25 mouse cellular contexts compared by ENCODE assay signal in genomic region chr15:68707306-68707705, GRCm38 (mm10).
DNase-seq lines count a peak whose midpoint lies in the region; ATAC-seq lines count a peak whose summit lies in the region.
"Had no signal": no experiment of that assay in that cellular context is flagged by ENCODE, and none has a peak within 500 bp of the region (broad histone marks: within the 10 kb centered on the region; RNA-seq: fewer than 3 reads in every experiment).

No protein-coding gene starts in this region.

- DNase-seq in embryo, embryonic 11 days, result no peak
- DNase-seq: adrenal gland, adult 2 months; adrenal gland, postnatal 14 days; cerebellum, adult 18-20 months; cerebellum, adult 9-10 months; gastrocnemius, postnatal 25 days; heart, adult 18-20 months; heart, postnatal 10 days; heart, postnatal 36 days; kidney, adult 11 months; kidney, adult 8-10 months had no signal

- H3K36me3 ChIP-seq in forebrain, embryonic 16.5 days (ENCODE audit: control insufficient read depth, insufficient read depth), result no peaks in the 10 kb centered on the region
- H3K36me3 ChIP-seq in forebrain, embryonic 12.5 days (replicated peaks), result no peaks in the 10 kb centered on the region
- no peaks in the 10 kb centered on the region for H3K36me3 ChIP-seq in hindbrain, embryonic 16.5 days (ENCODE audit: control insufficient read depth, insufficient read depth, low read length)
- no peaks in the 10 kb centered on the region for H3K36me3 ChIP-seq in hindbrain, embryonic 13.5 days
- H3K36me3 ChIP-seq in midbrain, embryonic 16.5 days (ENCODE audit: control insufficient read depth, insufficient read depth, low read length), result no peaks in the 10 kb centered on the region
- H3K36me3 ChIP-seq in midbrain, embryonic 13.5 days, result no peaks in the 10 kb centered on the region
- H3K36me3 ChIP-seq: embryonic facial prominence, embryonic 12.5 days; embryonic facial prominence, embryonic 15.5 days; heart, embryonic 12.5 days; heart, embryonic 15.5 days; hindbrain, embryonic 10.5 days; intestine, embryonic 15.5 days had no signal

- 72% methylated on average over 3 of the region's 3 CpGs for WGBS in forebrain, embryonic 16.5 days
- WGBS in forebrain, embryonic 12.5 days, result 79% methylated on average over 3 of the region's 3 CpGs
- 68% methylated on average over 3 of the region's 3 CpGs for WGBS in hindbrain, embryonic 16.5 days
- WGBS in hindbrain, embryonic 13.5 days, result 86% methylated on average over 3 of the region's 3 CpGs
- WGBS in midbrain, embryonic 16.5 days, result 63% methylated on average over 3 of the region's 3 CpGs
- WGBS in midbrain, embryonic 13.5 days, result 73% methylated on average over 3 of the region's 3 CpGs

- H3K9me3 ChIP-seq in forebrain, embryonic 16.5 days (ENCODE audit: control insufficient read depth, low read length), result 0 out of 2 replicates have a peak, but pooled peaks cover 2% of the 10 kb centered on the region
- H3K9me3 ChIP-seq in forebrain, embryonic 12.5 days, result no peaks in the 10 kb centered on the region
- 0 out of 2 replicates have a peak, but pooled peaks cover 2% of the 10 kb centered on the region for H3K9me3 ChIP-seq in hindbrain, embryonic 16.5 days (ENCODE audit: control insufficient read depth, low read length)
- peaks cover 4% of the 10 kb centered on the region; the same call in 1 of the 2 replicates for H3K9me3 ChIP-seq in hindbrain, embryonic 13.5 days
- no peaks in the 10 kb centered on the region for H3K9me3 ChIP-seq in midbrain, embryonic 16.5 days (replicated peaks; ENCODE audit: control insufficient read depth, low read length, poor library complexity, severe bottlenecking)
- H3K9me3 ChIP-seq in midbrain, embryonic 13.5 days, result no peaks in the 10 kb centered on the region
- H3K9me3 ChIP-seq: embryonic facial prominence, embryonic 12.5 days; embryonic facial prominence, embryonic 15.5 days; forebrain, embryonic 13.5 days; heart, embryonic 15.5 days; hindbrain, embryonic 10.5 days; intestine, embryonic 15.5 days had no signal

- H3K9ac ChIP-seq in forebrain, embryonic 16.5 days (replicated peaks; ENCODE audit: low read depth, low read length), result no peak overlapping the region
- no peak overlapping the region for H3K9ac ChIP-seq in forebrain, embryonic 12.5 days
- no peak overlapping the region for H3K9ac ChIP-seq in hindbrain, embryonic 16.5 days (ENCODE audit: low read depth, low read length)
- H3K9ac ChIP-seq in hindbrain, embryonic 13.5 days, result no peak overlapping the region
- no peak overlapping the region for H3K9ac ChIP-seq in midbrain, embryonic 16.5 days (ENCODE audit: low read depth, low read length)
- no peak overlapping the region for H3K9ac ChIP-seq in midbrain, embryonic 13.5 days (replicated peaks)
- H3K9ac ChIP-seq: embryonic facial prominence, embryonic 12.5 days; embryonic facial prominence, embryonic 15.5 days; forebrain, embryonic 13.5 days; heart, embryonic 12.5 days; heart, embryonic 15.5 days; intestine, embryonic 15.5 days had no signal

- no peak overlapping the region for H3K4me2 ChIP-seq in forebrain, embryonic 16.5 days (ENCODE audit: low read length)
- H3K4me2 ChIP-seq in forebrain, embryonic 12.5 days, result no peak overlapping the region
- no peak overlapping the region for H3K4me2 ChIP-seq in hindbrain, embryonic 16.5 days (ENCODE audit: low read length)
- no peak overlapping the region for H3K4me2 ChIP-seq in hindbrain, embryonic 13.5 days
- H3K4me2 ChIP-seq in midbrain, embryonic 16.5 days (ENCODE audit: low read length), result no peak overlapping the region
- no peak overlapping the region for H3K4me2 ChIP-seq in midbrain, embryonic 13.5 days (replicated peaks)
- H3K4me2 ChIP-seq: embryonic facial prominence, embryonic 12.5 days; embryonic facial prominence, embryonic 15.5 days; forebrain, embryonic 13.5 days; heart, embryonic 12.5 days; heart, embryonic 15.5 days; intestine, embryonic 15.5 days had no signal

- H3K27me3 ChIP-seq in forebrain, embryonic 16.5 days (replicated peaks; ENCODE audit: control insufficient read depth, insufficient read depth, low read length), result no peaks in the 10 kb centered on the region
- no peaks in the 10 kb centered on the region for H3K27me3 ChIP-seq in forebrain, embryonic 12.5 days
- no peaks in the 10 kb centered on the region for H3K27me3 ChIP-seq in hindbrain, embryonic 16.5 days (replicated peaks; ENCODE audit: control insufficient read depth, insufficient read depth, low read length)
- H3K27me3 ChIP-seq in hindbrain, embryonic 13.5 days, result no peaks in the 10 kb centered on the region
- H3K27me3 ChIP-seq in midbrain, embryonic 16.5 days (ENCODE audit: control insufficient read depth, insufficient read depth, low read depth, low read length), result no peaks in the 10 kb centered on the region
- H3K27me3 ChIP-seq in midbrain, embryonic 13.5 days, result no peaks in the 10 kb centered on the region
- H3K27me3 ChIP-seq: embryonic facial prominence, embryonic 12.5 days; embryonic facial prominence, embryonic 15.5 days; forebrain, embryonic 13.5 days; heart, embryonic 12.5 days; heart, embryonic 15.5 days; intestine, embryonic 15.5 days had no signal

- H3K27ac ChIP-seq in forebrain, embryonic 16.5 days (ENCODE audit: low read length), result no peak overlapping the region
- H3K27ac ChIP-seq in forebrain, embryonic 12.5 days, result no peak overlapping the region
- H3K27ac ChIP-seq in hindbrain, embryonic 16.5 days (ENCODE audit: low read depth, low read length), result no peak overlapping the region
- no peak overlapping the region for H3K27ac ChIP-seq in hindbrain, embryonic 13.5 days
- no peak overlapping the region for H3K27ac ChIP-seq in midbrain, embryonic 16.5 days (ENCODE audit: low read length)
- H3K27ac ChIP-seq in midbrain, embryonic 13.5 days, result no peak overlapping the region
- H3K27ac ChIP-seq: embryonic facial prominence, embryonic 12.5 days; embryonic facial prominence, embryonic 15.5 days; forebrain, embryonic 13.5 days; heart, embryonic 15.5 days; hindbrain, embryonic 10.5 days; intestine, embryonic 15.5 days had no signal

- no peak overlapping the region for H3K4me3 ChIP-seq in forebrain, embryonic 16.5 days (replicated peaks; ENCODE audit: low read length)
- no peak overlapping the region for H3K4me3 ChIP-seq in forebrain, embryonic 12.5 days (replicated peaks)
- no peak overlapping the region for H3K4me3 ChIP-seq in hindbrain, embryonic 16.5 days (ENCODE audit: low read length)
- H3K4me3 ChIP-seq in hindbrain, embryonic 13.5 days, result no peak overlapping the region
- no peak overlapping the region for H3K4me3 ChIP-seq in midbrain, embryonic 16.5 days (ENCODE audit: low read depth, low read length)
- no peak overlapping the region for H3K4me3 ChIP-seq in midbrain, embryonic 13.5 days (replicated peaks)
- H3K4me3 ChIP-seq: embryonic facial prominence, embryonic 12.5 days; embryonic facial prominence, embryonic 15.5 days; forebrain, embryonic 13.5 days; heart, embryonic 12.5 days; heart, embryonic 15.5 days; hindbrain, embryonic 10.5 days; intestine, embryonic 15.5 days had no signal

- ATAC-seq in forebrain, embryonic 16.5 days, result peak; percentile 74
- no peak for ATAC-seq in forebrain, embryonic 12.5 days (ENCODE audit: low FRiP score)
- ATAC-seq in hindbrain, embryonic 16.5 days, result peak; percentile 89
- ATAC-seq in hindbrain, embryonic 13.5 days (ENCODE audit: low FRiP score), result no peak
- ATAC-seq in midbrain, embryonic 16.5 days, result peak; percentile 45; the same call in 1 of the 2 replicates
- no peak for ATAC-seq in midbrain, embryonic 13.5 days
- ATAC-seq: CD4-positive, CD25-positive, alpha-beta regulatory T cell, adult 4 months; forebrain, embryonic 13.5 days; intestine, embryonic 15.5 days had no signal

- peaks cover 3% of the 10 kb centered on the region; the same call in 1 of the 2 replicates for H3K4me1 ChIP-seq in forebrain, embryonic 16.5 days (replicated peaks; ENCODE audit: control insufficient read depth, insufficient read depth, low read length)
- no peaks in the 10 kb centered on the region for H3K4me1 ChIP-seq in forebrain, embryonic 12.5 days
- no peaks in the 10 kb centered on the region for H3K4me1 ChIP-seq in hindbrain, embryonic 16.5 days (ENCODE audit: control insufficient read depth, insufficient read depth, low read depth, low read length)
- H3K4me1 ChIP-seq in hindbrain, embryonic 13.5 days (replicated peaks), result no peaks in the 10 kb centered on the region
- no peaks in the 10 kb centered on the region for H3K4me1 ChIP-seq in midbrain, embryonic 16.5 days (ENCODE audit: control insufficient read depth, insufficient read depth, low read length)
- H3K4me1 ChIP-seq in midbrain, embryonic 13.5 days (replicated peaks), result no peaks in the 10 kb centered on the region
- H3K4me1 ChIP-seq: embryonic facial prominence, embryonic 12.5 days; embryonic facial prominence, embryonic 15.5 days; forebrain, embryonic 13.5 days; heart, embryonic 12.5 days; heart, embryonic 15.5 days; hindbrain, embryonic 10.5 days; intestine, embryonic 15.5 days had no signal

Comparison
In these comparisons a context has a peak if more than half of its experiments do, and no peak if none do; other contexts are left out.
1. ATAC-seq: peak in forebrain, embryonic 16.5 days (single experiment), hindbrain, embryonic 16.5 days (single experiment) and midbrain, embryonic 16.5 days (single experiment); none in forebrain, embryonic 12.5 days (single experiment), hindbrain, embryonic 13.5 days (single experiment) and midbrain, embryonic 13.5 days (single experiment).